Mouse (Mus musculus) cortical plate, adult 2 months (tissue): Measurements from ENCODE around the gene Dyrk3. TPM values are rescaled to one million over a fixed set of nuclear protein-coding genes. Genes with fewer than 3 reads are reported as not detected.

Source experiments
- H3K27ac ChIP-seq: fragments of 200-500 bp; 2 replicates; pipeline ENCODE4 v1.5.1; 2012; ENCODE audit warnings: low read length, control low read depth, inconsistent platforms; ENCODE audit not compliant: insufficient read depth
- H3K4me1 ChIP-seq: fragments of 200-500 bp; 2 replicates; pipeline ENCODE4 v1.6.1; 2011; ENCODE audit warnings: low read length; ENCODE audit not compliant: control insufficient read depth, insufficient read depth
- H3K4me3 ChIP-seq: fragments of 200-500 bp; 2 replicates; pipeline ENCODE4 v1.5.1; 2011; ENCODE audit warnings: mild to moderate bottlenecking, low read length, control low read depth; ENCODE audit not compliant: insufficient read depth
- CTCF ChIP-seq: fragments of 200-500 bp; IDR thresholded peaks from 2 replicates; pipeline ENCODE4 v1.5.1; 2011; ENCODE audit warnings: mild to moderate bottlenecking, control low read depth, low read length; ENCODE audit not compliant: insufficient read depth; ENCODE audit errors: extremely low read depth
- POLR2A ChIP-seq: fragments of 200-500 bp; IDR thresholded peaks from 2 replicates; pipeline ENCODE4 v1.6.1; 2011; ENCODE audit warnings: mild to moderate bottlenecking, low read length, control low read depth; ENCODE audit not compliant: insufficient read depth; ENCODE audit errors: extremely low read depth
- polyA plus RNA-seq: library from polyadenylated mRNA; depleted of rRNA; stranded (reverse); fragments of >200 nt; gene quantifications from 2 replicates; pipeline ENCODE4 v1.2.3, GENCODE M21; 2012; rRNA removed

The Dyrk3 gene
- polyA plus RNA-seq, 1 experiment, result 6.2 TPM

DNA sequence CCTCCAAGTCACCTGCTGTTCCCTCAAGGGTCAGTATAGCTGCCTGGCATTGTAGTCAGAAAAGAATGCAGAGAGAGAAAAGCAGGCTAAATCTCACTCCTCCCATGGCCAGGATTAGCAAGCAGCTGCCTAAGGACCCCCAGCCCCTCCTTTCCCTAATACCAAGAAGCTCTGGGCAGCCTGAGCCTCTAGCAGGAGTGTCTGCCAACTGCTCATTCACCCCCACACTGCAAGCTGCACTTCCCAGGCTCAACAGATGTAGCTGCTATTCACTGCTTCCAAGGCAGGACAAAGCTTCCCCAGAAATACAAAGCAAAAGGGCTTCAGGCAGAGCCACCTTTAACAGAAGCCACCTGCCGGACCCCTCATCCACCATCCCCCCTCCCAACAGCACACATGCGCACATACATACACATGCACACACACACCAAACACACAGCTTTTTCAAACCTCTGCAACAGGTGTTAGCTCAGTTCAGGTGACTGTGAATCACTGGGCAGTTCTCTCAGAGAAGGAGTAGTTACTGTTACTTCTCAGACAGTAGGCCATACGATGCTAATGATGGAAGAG, 59.3 kb downstream of the Dyrk3 start:
- TF ChIP-seq POLR2A, result no peak
- TF ChIP-seq CTCF, result no peak
- no peak overlapping the region for H3K4me3 ChIP-seq
- no peak overlapping the region for H3K27ac ChIP-seq
- peaks cover 14% of the 10 kb centered on the region for H3K4me1 ChIP-seq

Other genes with a start within 250 kb of the Dyrk3 start
- not detected in 2 replicates for gene Il20, start 226.9 kb downstream of the Dyrk3 start, polyA plus RNA-seq
- gene Il19, start 198.2 kb downstream of the Dyrk3 start, polyA plus RNA-seq, result not detected in 2 replicates
- gene Il10, start 118.5 kb downstream of the Dyrk3 start, polyA plus RNA-seq, result not detected in 2 replicates
- gene Mapkapk2, start 40.5 kb downstream of the Dyrk3 start, polyA plus RNA-seq, result 24.5 and 26.4 TPM in 2 replicates
- gene Eif2d, start 14.8 kb upstream of the Dyrk3 start, polyA plus RNA-seq, result 57.8 and 58.0 TPM in 2 replicates
- 14.7 TPM in 2 replicates for gene Rassf5, start 106.9 kb upstream of the Dyrk3 start, polyA plus RNA-seq
- gene Ikbke, start 141.3 kb upstream of the Dyrk3 start, polyA plus RNA-seq, result 1.7 and 1.9 TPM in 2 replicates